Mouse (Mus musculus) lung, adult 2 months (tissue): ENCODE measurements at regions not wholly inside any gene's neighbourhood (a gene's known extent, or its start where the extent isn't known, plus 50 kb on each side); places are given as distances from the start of the nearest gene placed in this dataset.

Source experiments
- CTCF ChIP-seq: fragments of 200-500 bp; IDR thresholded peaks from 2 replicates; pipeline ENCODE4 v1.5.1; 2011; ENCODE audit warnings: mild to moderate bottlenecking, low read length, control low read depth; ENCODE audit not compliant: insufficient read depth
- POLR2A ChIP-seq: fragments of 200-500 bp; IDR thresholded peaks from 2 replicates; pipeline ENCODE4 v1.6.1; 2011; ENCODE audit warnings: low read depth, mild to moderate bottlenecking, control low read depth, low read length, borderline replicate concordance; ENCODE audit errors: extremely low read depth

DNA sequence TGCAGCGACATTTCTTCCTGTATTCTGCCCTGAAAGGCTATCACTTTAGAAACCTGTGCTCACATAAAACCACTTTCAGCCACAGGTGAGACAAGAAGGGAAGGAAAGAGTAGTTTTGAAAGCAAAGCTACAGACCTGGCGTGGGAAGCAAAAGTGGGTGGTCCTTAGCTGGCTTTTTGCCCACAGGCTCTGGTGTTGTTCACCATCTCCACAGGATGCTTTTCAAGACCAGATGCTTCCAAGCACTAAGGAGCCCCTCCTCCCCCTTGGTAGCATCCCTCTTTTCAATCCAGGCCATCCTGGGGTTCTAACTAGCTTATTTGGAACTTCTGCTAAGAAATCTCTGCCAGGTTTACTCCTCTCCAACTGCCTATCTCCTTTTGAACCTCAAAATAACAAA is 312.8 kb upstream of the Camk1g start:
- no peak for TF ChIP-seq CTCF
- TF ChIP-seq POLR2A = no peak
